Mouse (Mus musculus) spleen, postnatal 36 days (tissue): Measurements from ENCODE around the gene Cdkn2d.
"Not testable (repeated sequence)": the region's sequence is repeated elsewhere in the genome, so short reads cannot be mapped to it uniquely, and the experiment has no call there.

Experiments used
- DNase-seq, 2 experiments: peaks; one replicate each; pipeline ENCODE4 v3.0.0; 2022; ENCODE audit warnings: low spot score in 2 of 2, mixed read lengths in 1 of 2

Cdkn2d gene

GRCm38 (mm10) chr9:21318792-21319191 is 27.6 kb upstream of the Cdkn2d start:
- no peak for DNase-seq

- DNase-seq: peak; percentile 69 to 71
Observed at GRCm38 (mm10) chr9:21316696-21317095, 25.5 kb upstream of the Cdkn2d start.

GRCm38 (mm10) chr9:21315421-21315820 is 24.2 kb upstream of the Cdkn2d start:
- DNase-seq: no peak

- DNase-seq: no peak
Observed at GRCm38 (mm10) chr9:21314367-21315140, 23.3 kb upstream of the Cdkn2d start.

GRCm38 (mm10) chr9:21313394-21313793 is 22.2 kb upstream of the Cdkn2d start:
- DNase-seq: peak; percentile 85 to 89

- DNase-seq: no peak
Observed at GRCm38 (mm10) chr9:21312134-21312533, 20.9 kb upstream of the Cdkn2d start, which contains the start of gene Ap1m2. Gene Ap1m2 (minus strand): TSS chr9:21312337.

- no peak for DNase-seq
Observed at GRCm38 (mm10) chr9:21311695-21312094, 20.5 kb upstream of the Cdkn2d start.

GRCm38 (mm10) chr9:21309150-21309741 is 18.0 kb upstream of the Cdkn2d start:
- DNase-seq: peak; percentile 70 to 72

GRCm38 (mm10) chr9:21305065-21305464 is 13.9 kb upstream of the Cdkn2d start:
- DNase-seq: no peak

GRCm38 (mm10) chr9:21299014-21299413 is 7.8 kb upstream of the Cdkn2d start:
- DNase-seq: no peak

GRCm38 (mm10) chr9:21292271-21292670 is 1.1 kb upstream of the Cdkn2d start:
- DNase-seq: no peak

- not testable (repeated sequence) for DNase-seq
Observed at GRCm38 (mm10) chr9:21291868-21292267, 661 bp upstream of the Cdkn2d start.

- no peak for DNase-seq
Observed at GRCm38 (mm10) chr9:21290589-21290988, 618 bp downstream of the Cdkn2d start.

GRCm38 (mm10) chr9:21289337-21289671 is 1.9 kb downstream of the Cdkn2d start:
- DNase-seq: no peak

- peak; percentile 47 to 56 for DNase-seq
Observed at GRCm38 (mm10) chr9:21288404-21289336, 2.5 kb downstream of the Cdkn2d start.

- peak; percentile 98 to 99 for DNase-seq
Observed at GRCm38 (mm10) chr9:21287571-21288402, 3.4 kb downstream of the Cdkn2d start, which contains the start of gene Kri1. Gene Kri1 (minus strand): TSS chr9:21287969.

- no peak for DNase-seq
Observed at GRCm38 (mm10) chr9:21286753-21287152, 4.5 kb downstream of the Cdkn2d start.

- DNase-seq: no peak
Observed at GRCm38 (mm10) chr9:21283994-21284393, 7.2 kb downstream of the Cdkn2d start.

GRCm38 (mm10) chr9:21283591-21283990 is 7.6 kb downstream of the Cdkn2d start:
- DNase-seq: no peak

GRCm38 (mm10) chr9:21277776-21278175 is 13.4 kb downstream of the Cdkn2d start:
- DNase-seq: no peak

- no peak for DNase-seq
Observed at GRCm38 (mm10) chr9:21276307-21276706, 14.9 kb downstream of the Cdkn2d start.
